ENCODE assay signal across 12 mouse cellular contexts in genomic region chr13:96168991-96169665, GRCm38 (mm10). TPM values are rescaled to one million over a fixed set of nuclear protein-coding genes. Genes with fewer than 3 reads are reported as not detected.
DNase-seq lines count a peak whose midpoint lies in the region; ATAC-seq lines count a peak whose summit lies in the region.
"Had no signal": no experiment of that assay in that cellular context is flagged by ENCODE, and none has a peak within 500 bp of the region (broad histone marks: within the 10 kb centered on the region; RNA-seq: fewer than 3 reads in every experiment).

No protein-coding gene starts in this region.

- no peak for DNase-seq in hindbrain, embryonic 11.5 days (ENCODE audit: low spot score)
- DNase-seq in neural tube, embryonic 10.5 days (ENCODE audit: extremely low spot score, low spot score), result no peak
- no peak for DNase-seq in cerebellum, adult 9-10 months
- no peak for DNase-seq in urinary bladder, adult 2 months (ENCODE audit: low spot score)
- no peak for DNase-seq in gastrocnemius, adult 18-20 months (ENCODE audit: low spot score)
- DNase-seq: B cell, adult 2 months had no signal

- H3K9ac ChIP-seq in hindbrain, embryonic 12.5 days, result no peak overlapping the region
- no peak overlapping the region for H3K9ac ChIP-seq in hindbrain, embryonic 11.5 days (ENCODE audit: low read depth, low read length)
- H3K9ac ChIP-seq in neural tube, embryonic 13.5 days, result peak overlapping the region; percentile 52; the same call in 1 of the 2 replicates
- H3K9ac ChIP-seq in limb, embryonic 15.5 days, result no peak overlapping the region
- H3K9ac ChIP-seq: neural tube, embryonic 12.5 days had no signal

- WGBS in hindbrain, embryonic 12.5 days, result 66% methylated on average over 11 of the region's 11 CpGs
- WGBS in hindbrain, embryonic 11.5 days, result 78% methylated on average over 11 of the region's 11 CpGs
- 35% methylated on average over 11 of the region's 11 CpGs for WGBS in neural tube, embryonic 13.5 days
- 29% methylated on average over 11 of the region's 11 CpGs for WGBS in limb, embryonic 15.5 days

- ATAC-seq in hindbrain, embryonic 12.5 days (ENCODE audit: low FRiP score), result no peak
- no peak for ATAC-seq in hindbrain, embryonic 11.5 days (ENCODE audit: low FRiP score)
- ATAC-seq in neural tube, embryonic 13.5 days (ENCODE audit: low read depth), result peak; percentile 68
- ATAC-seq in limb, embryonic 15.5 days (ENCODE audit: insufficient number of reproducible peaks, low FRiP score, low TSS enrichment, low read depth), result no peak

- peaks cover 5% of the 10 kb centered on the region; the same call in 1 of the 2 replicates for H3K4me1 ChIP-seq in hindbrain, embryonic 12.5 days
- H3K4me1 ChIP-seq in hindbrain, embryonic 11.5 days (replicated peaks; ENCODE audit: control insufficient read depth, insufficient read depth, low read length), result no peaks in the 10 kb centered on the region
- H3K4me1 ChIP-seq in neural tube, embryonic 13.5 days (replicated peaks), result peaks cover 24% of the 10 kb centered on the region
- peaks cover 11% of the 10 kb centered on the region; the same call in 1 of the 2 replicates for H3K4me1 ChIP-seq in limb, embryonic 15.5 days
- H3K4me1 ChIP-seq: neural tube, embryonic 12.5 days had no signal

- no peaks in the 10 kb centered on the region for H3K36me3 ChIP-seq in hindbrain, embryonic 12.5 days
- H3K36me3 ChIP-seq in hindbrain, embryonic 11.5 days (ENCODE audit: control insufficient read depth, insufficient read depth, low read length), result no peaks in the 10 kb centered on the region
- no peaks in the 10 kb centered on the region for H3K36me3 ChIP-seq in neural tube, embryonic 13.5 days
- no peaks in the 10 kb centered on the region for H3K36me3 ChIP-seq in limb, embryonic 15.5 days
- H3K36me3 ChIP-seq: neural tube, embryonic 12.5 days had no signal

- H3K9me3 ChIP-seq in hindbrain, embryonic 12.5 days (replicated peaks), result no peaks in the 10 kb centered on the region
- no peaks in the 10 kb centered on the region for H3K9me3 ChIP-seq in hindbrain, embryonic 11.5 days (ENCODE audit: control insufficient read depth, low read length)
- no peaks in the 10 kb centered on the region for H3K9me3 ChIP-seq in neural tube, embryonic 13.5 days
- no peaks in the 10 kb centered on the region for H3K9me3 ChIP-seq in limb, embryonic 15.5 days
- H3K9me3 ChIP-seq: neural tube, embryonic 12.5 days had no signal

- H3K27me3 ChIP-seq in hindbrain, embryonic 12.5 days, result no peaks in the 10 kb centered on the region
- H3K27me3 ChIP-seq in hindbrain, embryonic 11.5 days (ENCODE audit: control insufficient read depth, insufficient read depth, low read length), result no peaks in the 10 kb centered on the region
- no peaks in the 10 kb centered on the region for H3K27me3 ChIP-seq in neural tube, embryonic 13.5 days
- H3K27me3 ChIP-seq in limb, embryonic 15.5 days, result no peaks in the 10 kb centered on the region
- H3K27me3 ChIP-seq: neural tube, embryonic 12.5 days had no signal

- H3K27ac ChIP-seq in hindbrain, embryonic 12.5 days, result peak overlapping the region; percentile 5; the same call in 1 of the 2 replicates
- H3K27ac ChIP-seq in hindbrain, embryonic 11.5 days (ENCODE audit: low read depth, low read length), result no peak overlapping the region
- peak overlapping the region; percentile 88 for H3K27ac ChIP-seq in neural tube, embryonic 13.5 days (replicated peaks)
- H3K27ac ChIP-seq in limb, embryonic 15.5 days, result peak overlapping the region; percentile 69
- H3K27ac ChIP-seq: macrophage; neural tube, embryonic 12.5 days had no signal

- no peak overlapping the region for H3K4me3 ChIP-seq in hindbrain, embryonic 12.5 days
- no peak overlapping the region for H3K4me3 ChIP-seq in hindbrain, embryonic 11.5 days (ENCODE audit: low read depth, low read length)
- H3K4me3 ChIP-seq in neural tube, embryonic 13.5 days, result no peak overlapping the region
- peak overlapping the region; percentile 19 for H3K4me3 ChIP-seq in limb, embryonic 15.5 days
- H3K4me3 ChIP-seq: neural tube, embryonic 12.5 days had no signal

- no peak overlapping the region for H3K4me2 ChIP-seq in hindbrain, embryonic 12.5 days (replicated peaks)
- no peak overlapping the region for H3K4me2 ChIP-seq in hindbrain, embryonic 11.5 days (replicated peaks; ENCODE audit: low read depth, low read length)
- peak overlapping the region; percentile 37 for H3K4me2 ChIP-seq in neural tube, embryonic 13.5 days
- peak overlapping the region; percentile 40 for H3K4me2 ChIP-seq in limb, embryonic 15.5 days
- H3K4me2 ChIP-seq: neural tube, embryonic 12.5 days had no signal

RNA-seq across cellular contexts. Expression of gene Sv2c, which starts 36.8 kb away (rescaled TPM):
- 10.9 and 14.9 TPM in 2 replicates for polyA plus RNA-seq in hindbrain, embryonic 12.5 days (2016; fragmentation: Nextera tagmentation; extraction: Ambion mirVana)
- polyA plus RNA-seq in hindbrain, embryonic 11.5 days (2014; fragmentation: Nextera tagmentation; extraction: Ambion mirVana), result 7.9 and 8.1 TPM in 2 replicates
- polyA plus RNA-seq in neural tube, embryonic 13.5 days (2015; fragmentation: Nextera tagmentation; extraction: Ambion mirVana), result 26.8 and 32.3 TPM in 2 replicates
- polyA plus RNA-seq in limb, embryonic 15.5 days (2015; fragmentation: Nextera tagmentation; extraction: Ambion mirVana), result 1.3 and 1.5 TPM in 2 replicates
- polyA plus RNA-seq in urinary bladder, adult 2 months (2012; rRNA removed), result 0.17 and 0.27 TPM in 2 replicates
- total RNA-seq in gastrocnemius, adult 18-20 months (2021), result under 1 TPM; 0.21 to 0.26 TPM
- total RNA-seq: MEL had no signal
- polyA plus RNA-seq: macrophage had no signal

Comparison
In these comparisons a context has a peak if more than half of its experiments do, and no peak if none do; other contexts are left out.
1. H3K4me2 ChIP-seq: peak in neural tube, embryonic 13.5 days (single experiment) and limb, embryonic 15.5 days (single experiment); none in hindbrain, embryonic 12.5 days (single experiment) and hindbrain, embryonic 11.5 days (single experiment).